Mouse (Mus musculus) liver, embryonic 14.5 days (tissue): Measurements from ENCODE around the gene Cyp2j7. TPM values are rescaled to one million over a fixed set of nuclear protein-coding genes. Genes with fewer than 3 reads are reported as not detected.

Experiments used
- ATAC-seq: fragments of 200-750 bp; cut with Nextera tagmentation; 2 replicates; pipeline ENCODE4 v1.8.0; 2017; ENCODE audit warnings: moderate number of reproducible peaks, mild to moderate bottlenecking, moderate library complexity; ENCODE audit not compliant: insufficient read depth
- DNase-seq, 3 experiments: peaks; one replicate each; pipeline ENCODE4 v3.0.0-alpha.2; 2012 to 2013; ENCODE audit warnings: low read depth in 3 of 3, low spot score in 3 of 3
- H3K27ac ChIP-seq: fragments of 300-500 bp; sonication (generic); 2 replicates; pipeline ENCODE4 v1.5.1; 2014; ENCODE audit warnings: moderate library complexity, mild to moderate bottlenecking, control low read depth, inconsistent platforms
- H3K27me3 ChIP-seq: fragments of 300-500 bp; sonication (generic); 2 replicates; pipeline ENCODE4 v1.6.1; 2014; ENCODE audit warnings: mild to moderate bottlenecking, low read length, moderate library complexity; ENCODE audit not compliant: control insufficient read depth, insufficient read depth
- H3K36me3 ChIP-seq: fragments of 300-500 bp; sonication (generic); replicated peaks from 2 replicates; pipeline ENCODE4 v1.6.1; 2014; ENCODE audit warnings: low read depth; ENCODE audit not compliant: control insufficient read depth, insufficient read depth
- H3K4me1 ChIP-seq, 2 experiments: fragments of 200-500 bp in 1 of 2; fragments of 300-500 bp in 1 of 2; sonication (generic) in 1 of 2; replicated peaks; 2 replicates each; pipeline ENCODE4 v1.6.1; 2012 to 2014; ENCODE audit warnings: antibody characterized with exemption in 1 of 2, inconsistent platforms in 1 of 2, low read length in 1 of 2; ENCODE audit not compliant: control insufficient read depth in 2 of 2, insufficient read depth in 2 of 2
- H3K4me2 ChIP-seq: fragments of 300-500 bp; sonication (generic); 2 replicates; pipeline ENCODE4 v1.6.1; 2014; ENCODE audit warnings: low read depth, mild to moderate bottlenecking, control low read depth, moderate library complexity
- H3K4me3 ChIP-seq, 2 experiments: fragments of 200-500 bp in 1 of 2; fragments of 300-500 bp in 1 of 2; sonication (generic) in 1 of 2; 2 replicates each; pipeline ENCODE4 v1.5.1; 2012 to 2014; ENCODE audit warnings: low read depth in 2 of 2, low read length in 2 of 2, mild to moderate bottlenecking in 2 of 2, control low read depth in 1 of 2, inconsistent platforms in 1 of 2, moderate library complexity in 1 of 2; ENCODE audit not compliant: insufficient read depth in 1 of 2
- H3K9ac ChIP-seq: fragments of 300-500 bp; sonication (generic); replicated peaks from 2 replicates; pipeline ENCODE4 v1.6.1; 2014; ENCODE audit warnings: mild to moderate bottlenecking, control low read depth, moderate library complexity
- H3K9me3 ChIP-seq: fragments of 300-500 bp; sonication (generic); 2 replicates; pipeline ENCODE4 v1.6.1; 2016; ENCODE audit warnings: low read length, mixed read lengths; ENCODE audit not compliant: control insufficient read depth
- CTCF ChIP-seq: IDR thresholded peaks from 2 replicates; pipeline ENCODE4 v1.5.1; 2016; ENCODE audit warnings: antibody characterized with exemption, low read depth, control low read depth
- EP300 ChIP-seq: IDR thresholded peaks from 2 replicates; pipeline ENCODE4 v1.6.1; 2016; ENCODE audit warnings: antibody characterized with exemption, low read depth
- WGBS: fragments of 180-500 bp; shearing (Covaris S2); extraction: QIAGEN DNeasy Blood & Tissue Kit; methylation state at CpG from one replicate; pipeline ENCODE4 v1.1.7; 2014; ENCODE audit not compliant: insufficient replicate concordance; 5-methylcytosine and 5-hydroxymethylcytosine counted together
- polyA plus RNA-seq, 2 experiments: library from polyadenylated mRNA; depleted of rRNA in 1 of 2; stranded (reverse) in 1 of 2; unstranded in 1 of 2; fragments of >200 nt; fragmentation: Nextera tagmentation in 1 of 2; extraction: Ambion mirVana in 1 of 2; gene quantifications; 2 replicates each; pipeline versions ENCODE4 v1.2.1 to v1.2.3; 2012 to 2014

The Cyp2j7 gene
- polyA plus RNA-seq, 2 experiments, result not detected

DNA sequence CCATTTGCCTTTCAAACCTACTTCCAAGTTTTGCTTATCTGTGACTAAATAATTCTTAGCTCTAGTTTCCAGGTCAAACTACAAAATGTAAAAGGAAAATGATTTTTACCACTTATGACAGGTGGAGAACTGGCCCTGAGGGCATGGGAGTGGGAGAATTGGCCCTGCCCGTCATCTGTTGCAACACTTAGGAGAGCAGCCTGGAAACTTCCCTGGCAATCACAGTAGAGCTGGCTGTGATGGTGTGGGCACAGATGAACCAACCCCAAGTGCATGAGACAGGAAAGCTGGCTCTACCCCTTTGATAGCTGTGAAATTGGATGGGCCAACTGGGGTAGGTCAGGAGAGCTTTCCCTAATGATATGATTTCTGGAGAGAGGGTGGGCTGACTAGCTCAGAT is 73.6 kb downstream of the Cyp2j7 start:
- no peaks in the 10 kb centered on the region for H3K27me3 ChIP-seq
- no peaks in the 10 kb centered on the region for H3K9me3 ChIP-seq
- DNase-seq (no peak), ATAC-seq (no peak)
- WGBS, result 50% methylated on average over 1 of the region's 1 CpGs
- no peaks in the 10 kb centered on the region for H3K36me3 ChIP-seq
- no peak overlapping the region for H3K4me2 ChIP-seq
- no peak overlapping the region for H3K27ac ChIP-seq
- H3K4me1 ChIP-seq, result no peaks in the 10 kb centered on the region
- H3K4me3 ChIP-seq, result no peak overlapping the region
- H3K9ac ChIP-seq, result no peak overlapping the region
- TF ChIP-seq EP300 (no peak), CTCF (no peak)

DNA sequence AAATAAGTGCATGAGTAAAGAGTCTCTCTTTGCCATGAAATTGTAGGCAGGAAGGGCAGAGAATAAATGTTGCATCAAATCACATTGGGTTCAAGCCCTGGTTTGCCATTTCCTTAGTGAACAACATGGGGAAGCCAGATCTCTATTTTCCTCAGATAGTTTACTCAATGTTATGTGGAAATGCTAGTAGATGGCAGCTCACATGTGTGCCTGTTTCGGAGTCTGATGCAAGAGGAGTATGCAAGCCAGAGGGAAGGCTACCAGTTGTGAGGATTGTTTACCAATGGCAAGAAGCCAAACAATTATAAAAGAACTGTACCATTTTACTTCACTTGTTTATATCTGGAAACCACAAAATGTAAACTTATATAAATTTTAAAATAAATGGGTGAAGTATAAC is 74.9 kb downstream of the Cyp2j7 start:
- Histone ChIP-seq H3K9me3 (no peaks in the 10 kb centered on the region), H3K9ac (no peak overlapping the region), H3K4me3 (no peak overlapping the region), H3K27me3 (no peaks in the 10 kb centered on the region), H3K36me3 (no peaks in the 10 kb centered on the region), H3K4me1 (no peaks in the 10 kb centered on the region), H3K27ac (no peak overlapping the region), H3K4me2 (no peak overlapping the region)
- DNase-seq, result no peak
- 32% methylated on average over 1 of the region's 1 CpGs for WGBS
- ATAC-seq, result no peak
- TF ChIP-seq CTCF, result no peak
- no peak for TF ChIP-seq EP300

Other genes with a start within 250 kb of the Cyp2j7 start
- gene Cyp2j13, start 159.1 kb downstream of the Cyp2j7 start, polyA plus RNA-seq (2012; rRNA removed), result not detected in 2 replicates
- gene Cyp2j13, start 159.1 kb downstream of the Cyp2j7 start, polyA plus RNA-seq (2014; fragmentation: Nextera tagmentation; extraction: Ambion mirVana), result not detected in 2 replicates
- not detected in 2 replicates for gene Cyp2j12, start 95.5 kb downstream of the Cyp2j7 start, polyA plus RNA-seq (2012; rRNA removed)
- not detected in 2 replicates for gene Cyp2j12, start 95.5 kb downstream of the Cyp2j7 start, polyA plus RNA-seq (2014; fragmentation: Nextera tagmentation; extraction: Ambion mirVana)
- not detected in 2 replicates for gene Cyp2j11, start 112.0 kb upstream of the Cyp2j7 start, polyA plus RNA-seq (2012; rRNA removed)
- not detected in 2 replicates for gene Cyp2j11, start 112.0 kb upstream of the Cyp2j7 start, polyA plus RNA-seq (2014; fragmentation: Nextera tagmentation; extraction: Ambion mirVana)